Mouse (Mus musculus) kidney, postnatal 0 days (tissue): Measurements from ENCODE around the gene St3gal6. TPM values are rescaled to one million over a fixed set of nuclear protein-coding genes. Genes with fewer than 3 reads are reported as not detected.
A peak's percentile ranks its signal among the peaks of the same experiment; 100 is the strongest.

Experiments used
- ATAC-seq: fragments of 200-750 bp; cut with Nextera tagmentation; replicated peaks from 2 replicates; pipeline ENCODE4 v1.8.0; 2017; ENCODE audit warnings: low read depth, moderate number of reproducible peaks, moderate TSS enrichment, moderate library complexity; ENCODE audit not compliant: low FRiP score
- DNase-seq: peaks from one replicate; pipeline ENCODE4 v3.0.0-alpha.2; 2016; ENCODE audit warnings: low spot score
- H3K27ac ChIP-seq: fragments of 300-500 bp; sonication (generic); 2 replicates; pipeline ENCODE4 v1.5.1; 2014; ENCODE audit warnings: mild to moderate bottlenecking
- H3K27me3 ChIP-seq: fragments of 300-500 bp; sonication (generic); 2 replicates; pipeline ENCODE4 v1.6.1; 2014; ENCODE audit warnings: low read length, mixed read lengths; ENCODE audit not compliant: insufficient read depth
- H3K36me3 ChIP-seq: fragments of 300-500 bp; sonication (generic); 2 replicates; pipeline ENCODE4 v1.6.1; 2014; ENCODE audit warnings: low read length, mixed read lengths; ENCODE audit not compliant: insufficient read depth
- H3K4me1 ChIP-seq: fragments of 300-500 bp; sonication (generic); replicated peaks from 2 replicates; pipeline ENCODE4 v1.6.1; 2014; ENCODE audit warnings: antibody characterized with exemption, low read length, mixed read lengths; ENCODE audit not compliant: insufficient read depth
- H3K4me2 ChIP-seq: fragments of 300-500 bp; sonication (generic); 2 replicates; pipeline ENCODE4 v1.6.1; 2014; ENCODE audit warnings: mild to moderate bottlenecking, low read length, moderate library complexity, mixed read lengths
- H3K4me3 ChIP-seq: fragments of 300-500 bp; sonication (generic); replicated peaks from 2 replicates; pipeline ENCODE4 v1.5.1; 2014; ENCODE audit warnings: low read depth, low read length
- H3K9ac ChIP-seq: fragments of 300-500 bp; sonication (generic); 2 replicates; pipeline ENCODE4 v1.6.1; 2014; ENCODE audit warnings: low read depth, low read length
- H3K9me3 ChIP-seq: fragments of 300-500 bp; sonication (generic); replicated peaks from 2 replicates; pipeline ENCODE4 v1.6.1; 2016; ENCODE audit warnings: low read length, inconsistent platforms, mixed read lengths
- CTCF ChIP-seq: IDR thresholded peaks from 2 replicates; pipeline ENCODE4 v1.5.1; 2016; ENCODE audit warnings: antibody characterized with exemption, low read depth, mild to moderate bottlenecking, moderate library complexity
- WGBS: fragments of 180-500 bp; shearing (Covaris S2); extraction: QIAGEN DNeasy Blood & Tissue Kit; methylation state at CpG from one replicate; pipeline ENCODE4 v1.1.7; 2014; 5-methylcytosine and 5-hydroxymethylcytosine counted together
- polyA plus RNA-seq: library from polyadenylated mRNA; unstranded; fragments of >200 nt; fragmentation: Nextera tagmentation; extraction: Ambion mirVana; gene quantifications from 2 replicates; pipeline ENCODE4 v1.2.1, GENCODE M21; 2015

St3gal6 gene
- polyA plus RNA-seq, 1 experiment from 2014 or later = 93.8 TPM

DNA sequence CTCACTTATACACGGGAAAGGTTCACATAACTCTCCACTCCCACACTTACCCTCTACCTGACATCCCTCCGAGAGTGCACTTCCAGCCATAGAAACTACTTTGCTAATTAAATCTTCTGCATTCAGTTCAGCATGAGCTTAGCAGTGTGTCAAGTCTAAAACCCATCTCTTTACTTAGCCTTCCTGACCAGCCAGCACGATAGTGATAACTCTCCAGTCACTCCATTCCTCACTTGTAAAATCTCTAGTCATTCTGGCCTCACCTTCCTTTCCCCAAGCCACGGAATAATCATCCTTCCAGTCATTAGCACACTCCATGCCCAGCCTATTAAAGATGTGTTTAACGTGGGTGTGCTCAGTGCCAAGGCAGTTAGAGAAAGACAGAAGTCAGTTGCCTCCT is 9.7 kb upstream of the St3gal6 start:
- DNase-seq (no peak), ATAC-seq (no peak)
- no peaks in the 10 kb centered on the region for H3K36me3 ChIP-seq
- WGBS = 39% methylated on average over 5 of the region's 5 CpGs
- H3K27me3 ChIP-seq = no peaks in the 10 kb centered on the region
- no peak overlapping the region for H3K9ac ChIP-seq
- no peak overlapping the region for H3K27ac ChIP-seq
- TF ChIP-seq CTCF = no peak
- 0 out of 2 replicates have a peak, but pooled peaks cover 3% of the 10 kb centered on the region for H3K4me1 ChIP-seq
- no peaks in the 10 kb centered on the region for H3K9me3 ChIP-seq
- no peak overlapping the region for H3K4me2 ChIP-seq
- no peak overlapping the region for H3K4me3 ChIP-seq

DNA sequence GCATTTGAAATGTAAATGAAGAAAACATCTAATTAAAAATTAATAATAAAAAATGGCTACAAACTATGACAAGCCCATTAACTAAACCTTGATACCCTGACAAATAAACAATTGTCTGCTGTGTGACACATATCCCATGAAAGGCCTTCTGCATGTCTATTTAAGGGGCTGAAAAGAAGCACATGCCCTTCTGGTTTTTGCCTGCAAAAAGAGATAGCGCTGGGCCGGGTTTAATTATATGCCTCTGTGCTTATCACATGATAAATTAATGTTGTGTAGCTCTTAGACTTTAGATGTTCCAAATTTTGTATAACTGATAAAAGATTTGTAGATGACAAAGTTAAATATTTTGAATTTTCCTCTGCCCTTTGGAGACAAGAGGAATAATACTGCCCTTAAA is 9.2 kb upstream of the St3gal6 start:
- DNase-seq (no peak), ATAC-seq (no peak)
- no peak for TF ChIP-seq CTCF
- no peak overlapping the region for H3K27ac ChIP-seq
- no peaks in the 10 kb centered on the region for H3K36me3 ChIP-seq
- no peaks in the 10 kb centered on the region for H3K9me3 ChIP-seq
- H3K27me3 ChIP-seq = no peaks in the 10 kb centered on the region
- H3K4me3 ChIP-seq = no peak overlapping the region
- H3K4me2 ChIP-seq = no peak overlapping the region
- 0 out of 2 replicates have a peak, but pooled peaks cover 3% of the 10 kb centered on the region for H3K4me1 ChIP-seq
- WGBS = 71% methylated on average over 2 of the region's 2 CpGs
- H3K9ac ChIP-seq = no peak overlapping the region

DNA sequence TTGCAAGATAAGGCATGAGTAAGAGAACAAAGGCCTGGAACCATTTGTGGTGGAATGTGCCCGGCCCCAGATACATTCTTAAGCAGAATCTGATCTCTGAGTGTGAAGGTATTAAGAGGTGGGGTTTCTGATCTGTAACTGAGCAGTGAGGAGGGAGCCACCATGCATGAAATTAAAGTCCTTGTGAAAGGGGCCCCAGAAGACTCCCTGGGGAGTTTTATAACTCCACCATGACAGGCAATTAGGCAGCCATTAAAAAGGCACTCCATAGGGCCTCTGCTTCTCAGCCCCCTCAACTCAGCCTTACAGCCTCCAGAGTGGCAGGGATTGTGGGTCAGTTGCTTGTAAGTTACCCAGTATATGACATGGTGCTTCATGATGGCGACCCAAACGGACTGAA is 8.5 kb upstream of the St3gal6 start:
- Histone ChIP-seq H3K27ac (peak overlapping the region; percentile 47; the same call in 1 of the 2 replicates), H3K27me3 (no peaks in the 10 kb centered on the region), H3K36me3 (no peaks in the 10 kb centered on the region), H3K4me1 (0 out of 2 replicates have a peak, but pooled peaks cover 3% of the 10 kb centered on the region), H3K4me2 (no peak overlapping the region), H3K9me3 (no peaks in the 10 kb centered on the region), H3K4me3 (no peak overlapping the region), H3K9ac (no peak overlapping the region)
- DNase-seq (peak; percentile 73), ATAC-seq (peak; percentile 90)
- WGBS = 31% methylated on average over 3 of the region's 3 CpGs
- TF ChIP-seq CTCF = no peak

DNA sequence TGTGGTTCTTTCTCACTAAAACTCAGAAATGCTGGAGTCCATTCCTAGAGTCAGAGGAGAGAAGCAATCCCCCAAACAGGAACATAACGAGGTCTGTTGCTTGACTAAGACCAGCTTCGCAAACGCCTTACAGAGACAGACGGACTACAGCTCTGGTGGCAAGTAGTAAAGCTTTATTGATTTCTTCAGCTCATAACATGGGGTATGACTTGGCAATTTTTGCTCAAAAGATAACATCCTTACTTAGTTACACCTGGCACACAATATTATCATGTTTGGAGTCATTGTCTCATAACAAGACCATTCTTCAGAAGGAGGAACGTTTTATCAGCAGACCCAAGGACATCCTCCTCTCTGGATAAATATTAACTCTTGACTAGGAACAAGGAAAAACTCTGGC is 3.8 kb upstream of the St3gal6 start:
- Histone ChIP-seq H3K36me3 (no peaks in the 10 kb centered on the region), H3K4me2 (no peak overlapping the region), H3K4me1 (0 out of 2 replicates have a peak, but pooled peaks cover 3% of the 10 kb centered on the region), H3K4me3 (no peak overlapping the region), H3K27ac (no peak overlapping the region), H3K9ac (no peak overlapping the region), H3K9me3 (no peaks in the 10 kb centered on the region), H3K27me3 (no peaks in the 10 kb centered on the region)
- ATAC-seq = no peak
- WGBS = 71% methylated on average over 5 of the region's 5 CpGs
- no peak for TF ChIP-seq CTCF
- DNase-seq = no peak

DNA sequence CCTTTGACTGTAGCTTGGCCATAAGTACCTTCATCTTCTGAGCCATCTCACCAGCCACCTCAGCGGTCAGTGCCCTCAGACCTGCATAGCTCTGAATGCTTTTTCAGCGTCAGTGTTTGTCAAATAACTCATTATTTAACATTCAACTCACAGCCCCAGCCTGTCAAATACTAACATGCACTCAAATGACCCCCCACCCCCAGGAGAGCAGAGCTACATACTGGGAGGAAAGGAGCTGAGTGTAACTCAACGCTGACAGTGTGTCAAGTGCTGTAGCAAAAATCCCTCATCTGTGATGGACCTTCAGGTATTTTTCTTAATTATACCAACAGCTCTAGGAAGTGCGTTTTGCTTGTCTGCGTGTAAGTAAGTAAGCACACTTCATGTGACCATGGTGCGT is 2.7 kb upstream of the St3gal6 start:
- H3K36me3 ChIP-seq = no peaks in the 10 kb centered on the region
- H3K27ac ChIP-seq = no peak overlapping the region
- H3K9ac ChIP-seq = no peak overlapping the region
- ATAC-seq (no peak), DNase-seq (no peak)
- TF ChIP-seq CTCF = no peak
- no peaks in the 10 kb centered on the region for H3K4me1 ChIP-seq
- no peaks in the 10 kb centered on the region for H3K9me3 ChIP-seq
- H3K4me2 ChIP-seq = no peak overlapping the region
- H3K27me3 ChIP-seq = no peaks in the 10 kb centered on the region
- no peak overlapping the region for H3K4me3 ChIP-seq
- 64% methylated on average over 6 of the region's 6 CpGs for WGBS

DNA sequence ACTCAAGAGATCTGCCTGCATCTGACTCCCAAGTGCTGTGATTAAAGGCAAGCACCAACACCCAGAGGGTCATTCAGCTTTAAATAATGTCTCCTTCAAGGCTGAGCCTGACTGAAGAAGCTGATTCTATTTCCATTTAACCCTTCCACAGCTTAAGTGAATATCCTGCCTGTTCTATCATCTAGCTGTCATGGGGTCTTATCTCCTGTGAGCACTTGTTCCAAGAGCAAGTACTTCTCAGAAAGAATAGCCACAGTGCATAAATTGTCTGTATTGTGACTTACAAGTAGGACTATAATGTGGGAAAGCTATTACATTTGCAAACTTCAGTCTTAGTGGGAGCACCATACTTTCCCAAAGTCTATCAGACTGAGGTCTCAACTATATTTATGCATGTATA is 1.8 kb upstream of the St3gal6 start:
- Histone ChIP-seq H3K4me1 (no peaks in the 10 kb centered on the region), H3K36me3 (no peaks in the 10 kb centered on the region), H3K27ac (no peak overlapping the region), H3K4me3 (no peak overlapping the region), H3K9me3 (no peaks in the 10 kb centered on the region), H3K4me2 (no peak overlapping the region), H3K27me3 (no peaks in the 10 kb centered on the region), H3K9ac (no peak overlapping the region)
- TF ChIP-seq CTCF = no peak
- DNase-seq (no peak), ATAC-seq (no peak)

DNA sequence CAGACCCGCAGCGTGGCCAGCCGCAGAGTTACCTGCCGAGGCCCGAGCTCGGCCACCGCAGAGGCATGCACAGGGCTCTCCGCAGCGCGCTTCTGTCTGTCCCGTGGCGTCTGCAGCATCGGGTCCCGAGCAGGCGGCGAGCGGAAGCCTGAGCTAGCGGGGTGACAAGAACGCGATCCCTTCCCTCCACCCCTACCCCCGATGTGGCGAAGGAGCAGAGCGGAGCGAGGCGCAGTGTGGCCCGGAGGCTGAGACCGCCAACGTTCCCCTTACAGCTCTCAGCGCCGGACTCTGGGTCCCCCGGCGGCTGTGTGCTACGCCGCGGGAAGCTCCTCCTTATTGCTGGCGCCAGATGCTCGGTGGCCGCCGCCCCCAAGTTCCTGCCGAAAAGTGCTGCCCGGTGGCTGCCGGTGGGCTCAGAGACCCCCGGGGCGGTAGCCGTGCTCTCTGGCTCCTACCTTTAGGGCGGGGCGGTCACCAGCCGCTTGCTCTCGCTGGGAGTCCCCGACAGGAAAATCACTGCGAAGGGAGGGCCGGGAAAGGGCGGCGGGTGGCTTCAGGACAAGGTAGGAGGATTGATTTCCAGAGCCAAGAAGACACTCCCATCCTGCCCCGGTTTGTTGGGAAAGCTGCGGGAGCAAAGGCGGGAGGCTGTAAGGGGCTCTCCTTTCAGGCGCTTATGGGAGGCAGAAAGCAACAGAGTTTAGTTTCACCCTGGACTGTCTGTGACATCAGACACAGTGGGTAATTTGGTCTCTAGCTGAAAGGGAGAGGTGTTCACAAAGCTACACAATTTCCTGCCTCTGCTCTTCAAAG is 791 bp downstream of the St3gal6 start:
- ATAC-seq = peak; percentile 84

More for the DNA sequence above, 791 bp downstream of the St3gal6 start:
- Histone ChIP-seq H3K4me3 (peak overlapping the region; percentile 84), H3K27me3 (no peaks in the 10 kb centered on the region), H3K9me3 (no peaks in the 10 kb centered on the region), H3K27ac (peak overlapping the region; percentile 93), H3K9ac (peak overlapping the region; percentile 91), H3K4me2 (peak overlapping the region; percentile 66), H3K4me1 (no peaks in the 10 kb centered on the region), H3K36me3 (no peaks in the 10 kb centered on the region)
- DNase-seq = peak; percentile 93
- TF ChIP-seq CTCF = no peak
- WGBS = under 1% methylated on average over 57 of the region's 58 CpGs
